Mouse (Mus musculus): ENCODE measurements around the gene Gm28051. TPM values are rescaled to one million over a fixed set of nuclear protein-coding genes. Genes with fewer than 3 reads are reported as not detected.

Gm28051 gene
- polyA plus RNA-seq, 1 experiment from 2014 or later, result not detected

DNA sequence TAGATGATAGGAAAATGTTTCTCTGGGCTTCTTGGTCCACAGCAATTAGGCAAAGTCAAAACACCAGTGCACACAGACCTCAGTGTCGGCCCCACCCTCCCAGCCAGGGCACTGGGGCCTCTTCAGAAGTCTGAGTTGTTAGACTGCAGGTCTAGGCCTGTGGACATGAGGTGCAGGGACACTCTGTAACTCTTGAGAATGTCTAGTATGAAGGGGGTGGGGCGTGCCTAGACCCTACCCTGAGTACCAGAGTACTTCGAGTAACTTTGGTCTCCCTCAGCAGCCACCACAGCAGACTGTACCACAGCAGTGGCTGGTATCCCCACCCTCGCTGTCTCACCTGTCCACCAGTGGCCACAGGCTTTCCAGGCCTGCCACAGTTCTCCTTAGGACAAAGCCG, 71.2 kb downstream of the Gm28051 start:
- DNase-seq (ENCODE audit: low spot score), result no peak

DNA sequence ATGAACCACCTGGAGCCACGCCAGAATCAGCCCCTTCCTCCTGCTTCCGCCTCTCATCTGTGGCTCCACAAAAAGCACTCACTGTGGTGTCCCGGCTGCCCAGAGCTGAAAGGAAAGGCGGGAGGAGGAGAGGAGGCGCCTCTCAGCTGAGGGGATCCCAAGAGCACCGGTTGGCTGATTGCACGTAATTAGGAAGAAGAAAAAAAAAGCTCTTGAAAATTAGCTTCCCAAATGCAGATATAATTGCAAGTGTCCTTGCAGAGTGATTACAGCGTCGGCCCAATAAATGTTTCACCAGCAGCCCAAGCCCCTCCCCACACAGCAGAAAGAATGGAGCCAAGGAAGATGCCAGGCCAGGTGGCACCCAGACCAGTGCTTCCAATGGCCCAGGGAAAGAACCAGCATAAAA, 72.0 kb downstream of the Gm28051 start:
- DNase-seq (ENCODE audit: low spot score), result no peak

DNA sequence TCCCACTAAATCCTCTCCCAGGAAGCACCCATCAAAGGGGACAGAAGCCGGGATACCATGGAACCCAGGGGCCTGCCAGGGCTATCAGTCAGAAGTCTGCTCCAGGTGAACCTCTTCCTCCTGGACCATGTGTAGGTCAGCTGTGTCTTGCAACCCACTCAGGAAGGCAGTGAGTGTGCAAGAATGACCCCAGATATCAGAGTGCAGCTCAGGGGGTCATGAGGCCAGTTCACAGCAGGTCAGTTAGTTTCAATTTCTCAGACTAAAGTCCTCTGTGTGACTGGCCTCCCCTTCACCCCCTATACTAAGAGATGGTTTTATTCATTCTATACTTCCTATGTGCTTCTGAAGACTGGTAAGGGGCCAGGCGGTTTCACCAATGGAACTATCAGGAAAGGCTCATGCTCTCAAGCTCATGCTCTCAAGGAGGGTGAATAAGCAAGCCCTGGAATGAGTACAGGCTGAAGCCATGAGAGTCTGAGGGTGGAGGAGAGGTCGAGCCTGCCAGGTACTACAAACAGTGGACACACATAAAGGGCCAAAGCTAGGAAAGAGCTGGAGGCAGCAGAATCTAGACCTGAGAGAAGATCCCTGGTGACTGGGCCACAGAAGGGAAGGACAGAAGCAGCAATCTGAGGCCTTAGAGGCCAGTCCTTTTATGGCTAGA, 72.7 kb downstream of the Gm28051 start:
- no peak for DNase-seq (ENCODE audit: low spot score)

DNA sequence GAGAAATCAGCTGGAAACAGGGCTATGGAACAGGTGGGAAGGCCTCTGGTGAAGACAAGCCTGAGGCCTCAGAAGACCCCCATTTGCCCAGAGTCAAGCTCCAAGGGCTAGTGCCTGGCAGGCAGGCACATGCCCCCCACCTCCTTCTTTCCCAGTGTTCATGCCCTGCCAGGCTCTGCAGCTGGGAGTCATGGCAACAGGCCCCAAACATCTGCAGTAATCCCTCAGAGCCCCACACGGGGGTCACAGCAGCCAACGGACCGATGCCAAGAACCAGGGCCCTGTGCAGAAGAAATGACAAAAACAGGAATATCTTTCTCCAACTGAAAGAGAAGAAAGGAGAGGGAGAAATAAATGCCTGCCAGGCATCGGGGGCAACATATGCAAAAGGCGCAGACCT, 73.6 kb downstream of the Gm28051 start:
- DNase-seq (ENCODE audit: low spot score), result no peak

DNA sequence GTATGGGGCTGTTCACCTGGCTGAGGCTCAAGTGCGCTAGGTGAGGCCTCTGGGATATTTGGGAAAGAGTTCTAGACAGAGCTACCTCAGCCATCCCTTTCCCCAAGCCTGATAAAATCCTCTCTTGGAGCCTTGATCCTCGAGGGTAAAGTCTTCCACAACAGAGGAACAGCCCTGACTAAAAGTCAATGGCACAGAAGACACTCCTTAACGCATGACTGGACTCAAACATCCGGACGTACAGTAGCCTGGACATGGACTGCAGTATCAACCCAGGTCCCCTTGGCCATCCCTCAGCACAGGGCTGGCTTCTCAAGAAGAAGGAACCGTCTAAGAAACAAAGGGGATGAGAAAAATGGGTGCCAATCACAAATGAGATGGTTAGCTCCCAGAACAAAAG, 74.1 kb downstream of the Gm28051 start:
- no peak for DNase-seq (ENCODE audit: low spot score)

DNA sequence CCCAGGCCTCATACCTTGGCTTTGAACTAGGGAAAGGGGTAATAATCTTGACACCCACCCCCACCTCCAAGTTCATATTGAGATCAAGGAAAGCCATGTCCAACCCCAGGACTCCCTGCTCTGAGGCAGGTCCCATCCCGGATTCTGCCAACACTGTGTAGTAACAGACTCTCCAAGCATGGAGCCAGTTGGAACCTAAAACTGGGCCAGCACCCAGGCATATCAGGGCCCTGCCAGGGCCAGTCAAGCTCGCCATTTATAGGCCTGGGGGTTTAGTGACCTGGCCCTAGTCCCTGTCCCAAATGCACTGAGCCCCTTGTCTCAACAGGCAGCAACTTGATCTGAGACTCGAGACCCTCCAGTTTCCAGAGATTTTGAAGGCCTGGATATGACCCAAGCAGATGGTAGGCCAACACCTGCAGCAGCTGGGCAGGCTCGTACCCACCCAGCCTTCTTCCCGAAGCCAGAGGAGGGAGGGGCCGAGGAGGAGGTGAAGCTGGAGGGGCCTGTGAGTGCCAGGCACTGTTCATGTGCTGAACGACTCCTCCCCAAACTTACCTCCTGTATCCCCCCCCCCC, 74.8 kb downstream of the Gm28051 start:
- DNase-seq (ENCODE audit: low spot score), result no peak

DNA sequence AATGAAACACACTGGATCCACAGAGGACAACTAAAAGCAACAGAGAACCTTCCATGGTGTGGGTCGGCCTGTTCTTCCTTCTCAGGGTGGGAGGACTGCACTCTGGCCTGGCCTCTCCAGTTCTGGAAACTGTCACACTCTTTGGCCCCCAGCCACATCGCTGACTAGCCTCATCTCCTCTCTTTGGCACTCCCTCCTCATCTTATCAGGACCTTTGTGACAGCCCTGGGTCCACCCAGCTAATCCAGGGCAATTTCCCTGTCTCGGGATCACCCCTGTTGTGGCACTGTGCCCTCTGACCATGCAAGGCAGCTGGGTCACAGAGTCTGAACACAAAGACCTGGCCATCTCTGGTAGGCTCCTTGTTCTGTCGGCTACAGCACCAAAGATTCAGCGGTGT, 75.5 kb downstream of the Gm28051 start:
- DNase-seq (ENCODE audit: low spot score), result no peak

DNA sequence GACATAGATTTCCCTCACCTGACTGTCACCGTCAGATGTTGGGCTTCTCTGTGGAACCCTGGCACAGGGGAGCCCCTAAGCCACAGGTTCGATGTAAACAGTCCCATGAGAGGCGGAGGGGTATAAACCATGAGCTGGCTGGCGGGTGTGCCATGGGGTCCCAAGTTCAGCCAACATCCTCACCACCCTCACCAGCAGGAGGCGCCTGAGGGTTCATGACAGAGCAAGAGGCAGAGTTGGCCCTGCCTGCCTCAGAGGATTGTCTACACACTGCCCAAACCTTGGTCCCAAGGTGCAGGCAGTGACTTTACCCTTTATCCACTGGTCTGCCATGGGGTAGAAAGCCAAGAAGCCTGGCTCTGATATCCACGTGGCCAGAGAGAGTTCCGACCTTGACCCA, 76.0 kb downstream of the Gm28051 start:
- peak; percentile 75 for DNase-seq (ENCODE audit: low spot score)

DNA sequence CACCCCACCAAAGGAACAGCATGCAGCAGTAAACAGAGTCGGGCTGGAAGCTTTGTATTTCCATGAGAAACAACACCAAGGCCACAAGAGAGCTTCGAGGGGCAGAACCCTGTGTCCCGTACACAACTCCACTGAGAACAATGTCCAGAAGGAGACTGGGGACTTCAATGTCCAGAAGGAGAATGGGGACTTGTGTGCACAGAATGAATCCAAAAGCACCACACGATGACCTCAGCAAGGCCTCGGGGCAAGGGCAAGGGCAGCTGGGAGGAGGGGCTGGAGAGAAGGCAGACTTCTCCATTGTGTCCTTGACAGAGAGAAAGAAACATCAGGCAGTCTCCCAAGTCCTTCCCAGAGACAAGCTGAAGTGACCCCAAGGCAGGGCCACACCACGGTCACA, 78.7 kb downstream of the Gm28051 start:
- DNase-seq (ENCODE audit: low spot score), result no peak

DNA sequence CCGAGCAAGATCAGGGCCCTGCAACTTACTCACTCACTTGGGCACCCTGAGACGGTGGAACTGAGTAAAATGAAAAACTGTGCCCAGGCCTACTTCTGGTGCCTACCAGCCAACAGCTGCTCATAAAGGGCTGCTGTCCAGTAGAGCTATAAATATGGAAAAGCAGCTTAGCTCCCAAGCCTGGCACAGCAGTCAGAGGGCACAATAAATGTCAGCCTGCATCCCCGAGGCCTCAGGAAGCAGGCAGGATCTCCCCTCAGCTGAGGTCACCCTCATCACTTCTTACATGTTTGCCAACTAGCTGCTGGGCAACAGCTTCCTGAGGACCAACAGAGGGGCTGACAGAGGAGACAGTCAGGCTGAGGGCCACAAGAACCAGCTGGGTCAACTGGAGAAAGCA, 80.5 kb downstream of the Gm28051 start:
- no peak for DNase-seq (ENCODE audit: low spot score)

DNA sequence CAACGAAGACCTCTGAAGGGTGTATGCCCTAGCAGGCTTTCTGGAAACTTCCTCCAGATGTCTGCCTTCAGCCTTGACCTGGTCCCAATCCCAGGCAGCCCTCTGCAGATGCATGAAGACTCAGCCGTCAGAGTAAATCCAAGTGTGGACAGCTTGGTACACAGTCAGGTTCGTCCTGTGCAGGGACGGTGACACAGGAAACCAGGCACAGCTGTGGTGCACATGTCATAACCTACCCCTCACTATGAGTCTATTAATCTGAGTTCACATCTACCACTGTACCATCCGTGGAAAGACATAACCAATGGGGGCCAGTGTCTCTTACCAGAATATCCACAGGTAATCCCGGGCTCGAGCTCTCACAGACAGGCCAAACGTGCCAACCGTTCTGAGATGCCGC, 83.0 kb downstream of the Gm28051 start:
- peak; percentile 63 for DNase-seq (ENCODE audit: low spot score)

DNA sequence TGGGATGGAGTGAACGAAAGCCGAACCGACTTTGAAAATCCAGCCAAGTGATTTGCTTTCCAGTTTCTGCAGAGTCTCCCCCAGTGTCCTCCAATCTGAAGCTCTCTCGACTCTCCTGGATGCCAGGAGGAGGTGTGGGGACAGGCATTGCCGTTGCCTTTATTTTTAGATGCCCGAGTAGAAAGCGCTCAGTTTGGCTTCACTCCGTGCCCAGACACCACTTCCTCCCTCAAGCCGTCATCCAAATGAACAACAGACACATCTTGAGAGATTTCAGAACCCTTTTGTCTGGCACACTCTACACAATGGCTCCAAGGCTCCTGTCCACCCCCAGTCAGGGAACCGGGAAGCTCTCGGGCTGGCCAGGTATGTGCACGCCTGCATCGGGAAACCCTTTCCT, 83.4 kb downstream of the Gm28051 start:
- DNase-seq (ENCODE audit: low spot score), result no peak

DNA sequence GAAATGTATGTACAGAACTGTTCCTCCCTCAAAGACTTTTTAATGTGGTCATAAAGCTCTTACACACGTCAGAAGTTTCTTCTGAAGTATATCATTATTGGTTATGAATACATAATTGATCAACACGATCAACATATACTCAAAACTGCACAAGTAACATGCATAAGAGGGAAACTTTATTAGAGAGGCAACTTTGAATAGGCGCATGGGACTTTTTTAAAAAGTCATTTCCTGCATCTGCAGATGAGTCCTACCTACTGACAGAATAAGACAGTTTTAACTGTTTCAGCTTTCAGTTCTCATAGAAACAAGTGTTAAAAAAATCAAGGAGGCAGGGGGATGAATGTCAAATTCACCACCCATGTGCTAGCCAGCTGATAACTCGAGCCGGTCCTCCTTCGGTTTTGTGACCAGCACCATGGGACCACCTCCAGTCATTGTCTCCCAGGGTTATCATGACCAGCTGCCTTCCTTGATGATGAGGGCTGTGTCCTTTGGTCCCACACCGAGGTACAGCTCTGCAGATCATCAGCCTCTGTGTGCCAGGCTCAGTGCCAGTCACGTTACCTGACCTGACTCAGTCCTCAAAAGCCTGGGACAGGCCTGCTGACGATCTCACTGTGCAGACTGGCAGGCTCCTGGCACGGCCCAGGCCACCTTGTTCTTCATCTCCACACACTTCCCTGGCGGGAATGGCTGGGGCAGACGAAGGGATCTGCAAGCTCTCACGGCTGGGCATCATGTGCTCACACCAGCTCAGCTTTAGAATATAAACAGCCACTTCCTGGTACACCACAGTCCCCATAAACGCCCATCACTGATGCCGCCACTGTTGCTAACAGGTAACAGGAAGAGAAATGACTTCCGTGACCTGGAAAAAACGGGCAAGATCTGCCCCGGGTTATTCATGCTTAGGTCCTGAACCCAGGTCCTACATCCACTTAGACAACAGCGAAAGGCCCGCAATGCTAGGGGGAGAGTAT, 84.4 kb downstream of the Gm28051 start:
- DNase-seq (ENCODE audit: low spot score), result no peak

DNA sequence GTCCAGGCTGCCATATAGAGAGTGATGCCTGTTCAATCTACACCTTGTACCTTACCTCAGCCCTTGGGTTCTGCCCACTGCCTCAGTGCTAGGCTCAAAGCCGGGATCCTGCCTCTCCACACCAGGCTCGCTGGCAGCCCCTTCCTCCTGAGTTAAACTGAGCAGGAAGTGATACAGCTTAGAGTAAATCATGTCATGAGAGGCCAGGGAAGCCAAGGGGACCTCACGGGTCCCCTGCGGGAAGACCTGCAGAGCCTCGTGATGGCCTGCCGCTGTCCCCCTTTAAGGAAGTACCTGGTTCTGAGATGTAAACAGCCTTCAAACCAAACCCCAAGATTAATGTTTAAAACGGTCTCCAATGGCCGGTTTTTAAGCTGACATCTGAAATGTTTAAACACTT, 85.4 kb downstream of the Gm28051 start:
- no peak for DNase-seq (ENCODE audit: low spot score)

DNA sequence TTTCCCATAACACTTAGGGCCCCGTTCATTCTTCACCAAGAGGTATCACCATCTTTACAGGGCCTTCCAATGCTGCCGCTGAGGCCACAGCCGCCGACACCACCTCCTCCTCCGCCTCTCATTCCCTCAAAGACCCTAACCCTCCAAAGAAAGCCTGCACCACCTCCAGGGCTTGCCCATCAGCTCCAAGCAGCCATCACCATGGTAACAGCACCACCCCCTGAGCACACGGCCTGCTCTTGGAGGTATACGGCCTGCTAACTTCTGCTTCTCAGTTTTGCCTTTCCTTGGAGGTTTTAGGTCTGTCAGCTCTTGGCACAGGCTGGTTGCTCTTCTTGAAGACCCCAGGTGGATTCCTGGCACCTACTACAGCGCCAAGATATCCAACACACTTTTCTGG, 86.7 kb downstream of the Gm28051 start:
- DNase-seq (ENCODE audit: low spot score), result no peak

MicroRNA genes within 50 kb of the gene (microRNA counts, 519-probe panel; counts per million panel counts)
- microRNA mmu-miR-1936, result 473 counts per million, percentile 71 among the panel's probes with 10 or more counts

Small RNAs within 50 kb of the gene (microRNA-seq; reads per million reads assigned to microRNA genes)
- gene Mir1936 (ENCODE audit: borderline number of aligned reads), result not detected

Other genes with a start within 250 kb of the Gm28051 start
- 13.2 and 25.2 TPM in 2 replicates for gene Chga, start 202.8 kb downstream of the Gm28051 start, polyA plus RNA-seq (2015; fragmentation: Nextera tagmentation; extraction: Ambion mirVana)
- gene Itpk1, start 52.8 kb downstream of the Gm28051 start, polyA plus RNA-seq (2015; fragmentation: Nextera tagmentation; extraction: Ambion mirVana), result 18.6 and 19.9 TPM in 2 replicates
- 15.3 and 16.1 TPM in 2 replicates for gene Moap1, start 14.1 kb downstream of the Gm28051 start, polyA plus RNA-seq (2015; fragmentation: Nextera tagmentation; extraction: Ambion mirVana)
- gene Tmem251, start 14.0 kb downstream of the Gm28051 start, polyA plus RNA-seq (2015; fragmentation: Nextera tagmentation; extraction: Ambion mirVana), result 18.6 and 20.5 TPM in 2 replicates
- 28.4 and 31.8 TPM in 2 replicates for gene Gon7, start within 50 bp of the Gm28051 start, polyA plus RNA-seq (2015; fragmentation: Nextera tagmentation; extraction: Ambion mirVana)
- 35.4 and 39.9 TPM in 2 replicates for gene Ubr7, start 202 bp upstream of the Gm28051 start, polyA plus RNA-seq (2015; fragmentation: Nextera tagmentation; extraction: Ambion mirVana)
- 19.0 and 19.3 TPM in 2 replicates for gene Gm20604, start 907 bp upstream of the Gm28051 start, polyA plus RNA-seq (2015; fragmentation: Nextera tagmentation; extraction: Ambion mirVana)
- 11.0 and 12.9 TPM in 2 replicates for gene Btbd7, start 120.7 kb upstream of the Gm28051 start, polyA plus RNA-seq (2015; fragmentation: Nextera tagmentation; extraction: Ambion mirVana)
- gene Cox8c, start 141.6 kb upstream of the Gm28051 start, polyA plus RNA-seq (2015; fragmentation: Nextera tagmentation; extraction: Ambion mirVana), result not detected in 2 replicates
- 1.1 and 1.7 TPM in 2 replicates for gene Unc79, start 191.1 kb upstream of the Gm28051 start, polyA plus RNA-seq (2015; fragmentation: Nextera tagmentation; extraction: Ambion mirVana)

Measured in thymus, postnatal 0 days (tissue).